Mouse (Mus musculus) limb, embryonic 14.5 days (tissue): ENCODE measurements at regions not wholly inside any gene's neighbourhood (a gene's known extent, or its start where the extent isn't known, plus 50 kb on each side); places are given as distances from the start of the nearest gene placed in this dataset.

ENCODE experiments used
- ATAC-seq: fragments of 200-750 bp; cut with Nextera tagmentation; 2 replicates; pipeline ENCODE4 v1.8.0; 2017; ENCODE audit warnings: low read depth, moderate number of reproducible peaks, moderate TSS enrichment; ENCODE audit not compliant: low FRiP score
- DNase-seq: peaks from one replicate; pipeline ENCODE4 v3.0.0-alpha.2; 2015; ENCODE audit warnings: low spot score
- H3K27ac ChIP-seq: fragments of 300-500 bp; sonication (generic); replicated peaks from 2 replicates; pipeline ENCODE4 v1.5.1; 2014; ENCODE audit warnings: low read depth, mild to moderate bottlenecking, low read length, moderate library complexity, mixed read lengths
- H3K27me3 ChIP-seq: fragments of 300-500 bp; sonication (generic); 2 replicates; pipeline ENCODE4 v1.6.1; 2014; ENCODE audit warnings: low read length, mixed read lengths; ENCODE audit not compliant: control insufficient read depth, insufficient read depth
- H3K36me3 ChIP-seq: fragments of 300-500 bp; sonication (generic); 2 replicates; pipeline ENCODE4 v1.6.1; 2014; ENCODE audit warnings: mild to moderate bottlenecking, low read length, moderate library complexity, mixed read lengths; ENCODE audit not compliant: control insufficient read depth, insufficient read depth
- H3K4me1 ChIP-seq: fragments of 300-500 bp; sonication (generic); 2 replicates; pipeline ENCODE4 v1.6.1; 2014; ENCODE audit warnings: antibody characterized with exemption, low read length, mixed read lengths; ENCODE audit not compliant: control insufficient read depth, insufficient read depth
- H3K4me2 ChIP-seq: fragments of 300-500 bp; sonication (generic); replicated peaks from 2 replicates; pipeline ENCODE4 v1.6.1; 2014; ENCODE audit warnings: low read depth, mild to moderate bottlenecking, low read length, moderate library complexity; ENCODE audit not compliant: severe bottlenecking
- H3K4me3 ChIP-seq: fragments of 300-500 bp; sonication (generic); replicated peaks from 2 replicates; pipeline ENCODE4 v1.5.1; 2014; ENCODE audit warnings: low read length
- H3K9ac ChIP-seq: fragments of 300-500 bp; sonication (generic); 2 replicates; pipeline ENCODE4 v1.6.1; 2014; ENCODE audit warnings: mild to moderate bottlenecking, low read depth, low read length, moderate library complexity; ENCODE audit not compliant: severe bottlenecking
- H3K9me3 ChIP-seq: fragments of 300-500 bp; sonication (generic); 2 replicates; pipeline ENCODE4 v1.6.1; 2016; ENCODE audit warnings: low read length; ENCODE audit not compliant: control insufficient read depth
- POLR2A ChIP-seq: fragments of 200-500 bp; IDR thresholded peaks from 2 replicates; pipeline ENCODE4 v1.8.0; 2012; ENCODE audit warnings: inconsistent platforms, mild to moderate bottlenecking, moderate library complexity, borderline replicate concordance; ENCODE audit not compliant: insufficient read depth, insufficient read length; ENCODE audit errors: extremely low read depth
- WGBS: fragments of 180-500 bp; shearing (Covaris S2); extraction: QIAGEN DNeasy Blood & Tissue Kit; methylation state at CpG from one replicate; pipeline ENCODE4 v1.1.7; 2014; 5-methylcytosine and 5-hydroxymethylcytosine counted together

- no peak overlapping the region for H3K4me2 ChIP-seq
- H3K36me3 ChIP-seq, result no peaks in the 10 kb centered on the region
- no peak overlapping the region for H3K9ac ChIP-seq
- no peak overlapping the region for H3K27ac ChIP-seq
- no peak overlapping the region for H3K4me3 ChIP-seq
- no peak for TF ChIP-seq POLR2A
- H3K9me3 ChIP-seq, result no peaks in the 10 kb centered on the region
- WGBS, result 57% methylated on average over 4 of the region's 4 CpGs
- no peaks in the 10 kb centered on the region for H3K27me3 ChIP-seq
- DNase-seq (no peak), ATAC-seq (no peak)
- H3K4me1 ChIP-seq, result no peaks in the 10 kb centered on the region
Observed at GRCm38 (mm10) chr14:66441825-66442224, 432.8 kb upstream of the Gulo start.

GRCm38 (mm10) chr14:66438572-66438971 is 429.6 kb upstream of the Gulo start:
- Histone ChIP-seq H3K9ac (no peak overlapping the region), H3K9me3 (no peaks in the 10 kb centered on the region), H3K4me2 (no peak overlapping the region), H3K4me1 (no peaks in the 10 kb centered on the region), H3K36me3 (no peaks in the 10 kb centered on the region), H3K4me3 (no peak overlapping the region), H3K27me3 (no peaks in the 10 kb centered on the region), H3K27ac (no peak overlapping the region)
- TF ChIP-seq POLR2A, result no peak
- no peak for ATAC-seq
- WGBS, result 95% methylated on average over 1 of the region's 1 CpGs
- DNase-seq, result no peak

- Histone ChIP-seq H3K36me3 (no peaks in the 10 kb centered on the region), H3K27ac (no peak overlapping the region), H3K4me2 (no peak overlapping the region), H3K27me3 (no peaks in the 10 kb centered on the region), H3K9ac (no peak overlapping the region), H3K9me3 (no peaks in the 10 kb centered on the region), H3K4me1 (no peaks in the 10 kb centered on the region), H3K4me3 (no peak overlapping the region)
- no peak for DNase-seq
- no peak for ATAC-seq
- no peak for TF ChIP-seq POLR2A
- 81% methylated on average over 1 of the region's 1 CpGs for WGBS
Observed at GRCm38 (mm10) chr14:66438001-66438400, 429.0 kb upstream of the Gulo start.

DNA sequence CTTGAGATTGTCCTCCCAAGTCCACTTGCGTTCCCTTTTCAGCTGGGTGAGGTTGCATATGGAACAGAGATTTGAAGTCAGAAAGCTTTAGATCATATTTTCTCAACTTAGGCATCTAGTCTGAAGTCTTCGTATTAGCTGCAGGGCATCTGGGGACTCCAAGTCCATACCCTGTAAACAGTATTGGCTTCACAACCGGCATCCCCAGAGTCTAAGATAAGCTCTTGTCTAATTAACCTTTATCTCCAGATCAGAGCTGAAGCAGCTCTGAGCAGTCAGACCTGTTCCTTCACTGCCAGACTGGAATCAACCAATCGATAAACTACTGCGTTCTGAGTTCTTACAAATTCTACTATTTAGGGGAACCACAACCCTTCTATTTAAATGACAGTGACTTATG is 422.6 kb upstream of the Gulo start:
- H3K4me1 ChIP-seq, result no peaks in the 10 kb centered on the region
- no peak overlapping the region for H3K4me3 ChIP-seq
- no peak overlapping the region for H3K4me2 ChIP-seq
- DNase-seq, result no peak
- TF ChIP-seq POLR2A, result no peak
- no peaks in the 10 kb centered on the region for H3K36me3 ChIP-seq
- no peak for ATAC-seq
- no peaks in the 10 kb centered on the region for H3K9me3 ChIP-seq
- H3K9ac ChIP-seq, result no peak overlapping the region
- WGBS, result 77% methylated on average over 5 of the region's 5 CpGs
- no peak overlapping the region for H3K27ac ChIP-seq
- H3K27me3 ChIP-seq, result no peaks in the 10 kb centered on the region

GRCm38 (mm10) chr14:66424141-66424540 is 415.1 kb upstream of the Gulo start:
- no peaks in the 10 kb centered on the region for H3K27me3 ChIP-seq
- H3K4me3 ChIP-seq, result no peak overlapping the region
- TF ChIP-seq POLR2A, result no peak
- DNase-seq (no peak), ATAC-seq (no peak)
- no peak overlapping the region for H3K9ac ChIP-seq
- WGBS, result 29% methylated on average over 5 of the region's 5 CpGs
- H3K36me3 ChIP-seq, result no peaks in the 10 kb centered on the region
- H3K9me3 ChIP-seq, result no peaks in the 10 kb centered on the region
- H3K27ac ChIP-seq, result no peak overlapping the region
- no peaks in the 10 kb centered on the region for H3K4me1 ChIP-seq
- H3K4me2 ChIP-seq, result no peak overlapping the region
